Mouse (Mus musculus): Measurements from ENCODE around the gene Tmeff1.

GRCm38 (mm10) chr4:48544141-48544540, 40.8 kb upstream of the Tmeff1 start:
- no peak for TF ChIP-seq GATA1 (IDR thresholded peaks at IDR 0.05; ENCODE audit: borderline replicate concordance, low read length)
- TF ChIP-seq FLI1 (IDR thresholded peaks at IDR 0.05; ENCODE audit: low read length): no peak
